Mouse (Mus musculus) lung, postnatal 14 days (tissue): ENCODE measurements at regions not wholly inside any gene's neighbourhood (a gene's known extent, or its start where the extent isn't known, plus 50 kb on each side); places are given as distances from the start of the nearest gene placed in this dataset.
A peak's percentile ranks its signal among the peaks of the same experiment; 100 is the strongest.

Source experiments
- DNase-seq: peaks from one replicate; pipeline ENCODE4 v3.0.0; 2021

DNA sequence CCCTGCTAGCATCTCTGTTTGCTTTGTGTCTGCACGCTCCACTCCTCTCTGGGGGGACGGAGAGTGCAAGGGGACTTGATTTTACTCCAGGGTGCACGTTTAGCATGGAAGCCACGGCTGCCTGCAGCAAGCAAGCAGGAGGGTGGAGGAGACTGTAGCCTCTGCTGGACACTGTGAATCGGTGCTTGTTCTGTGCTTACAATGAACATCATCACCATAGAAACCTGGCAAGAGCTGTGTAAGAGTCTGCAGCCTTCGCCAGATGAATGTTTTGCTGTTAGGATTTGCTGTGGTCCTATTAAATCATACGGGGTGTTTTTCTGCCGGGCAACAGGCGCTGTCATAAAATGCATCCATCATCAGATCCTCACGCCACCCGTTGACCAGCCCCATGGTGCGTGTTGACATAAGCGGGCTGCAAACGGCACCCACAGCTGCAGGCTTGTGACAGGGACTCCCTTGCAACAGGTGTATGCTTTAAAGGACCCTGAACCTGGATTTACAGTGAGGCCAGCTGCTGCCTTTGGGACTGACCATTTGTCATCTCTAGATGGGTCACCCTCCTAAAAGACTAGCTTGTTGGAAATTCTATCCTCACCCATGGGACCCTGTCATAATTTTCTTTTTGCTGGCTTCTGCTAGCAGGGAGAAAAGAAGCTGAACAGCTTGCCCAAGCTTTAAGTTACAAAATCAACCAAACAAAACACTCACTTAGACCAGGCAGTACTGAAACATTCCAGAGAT is 308.5 kb downstream of the Gadd45g start:
- peak; percentile 27 for DNase-seq

GRCm38 (mm10) chr13:52155588-52156086 is 309.2 kb downstream of the Gadd45g start:
- peak; percentile 31 for DNase-seq

DNA sequence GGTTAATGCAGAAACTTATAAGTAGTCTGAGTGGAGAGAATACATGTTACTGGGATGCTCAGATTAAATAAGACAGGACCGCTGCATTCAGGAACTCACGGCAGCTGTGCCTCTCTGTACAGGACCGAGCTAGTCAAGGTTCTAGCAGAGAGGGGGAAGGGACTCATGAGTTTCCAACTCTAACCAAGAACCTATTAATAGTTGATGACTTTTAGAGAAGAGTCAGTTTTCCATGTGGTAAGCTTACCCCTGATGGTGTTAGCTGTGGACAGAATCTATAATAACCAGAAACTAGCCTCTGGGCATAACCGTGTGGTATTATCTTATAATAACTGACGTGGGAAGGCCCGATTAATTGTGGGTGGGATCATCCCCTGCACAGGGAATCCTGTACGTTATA is 316.2 kb downstream of the Gadd45g start:
- DNase-seq = no peak

DNA sequence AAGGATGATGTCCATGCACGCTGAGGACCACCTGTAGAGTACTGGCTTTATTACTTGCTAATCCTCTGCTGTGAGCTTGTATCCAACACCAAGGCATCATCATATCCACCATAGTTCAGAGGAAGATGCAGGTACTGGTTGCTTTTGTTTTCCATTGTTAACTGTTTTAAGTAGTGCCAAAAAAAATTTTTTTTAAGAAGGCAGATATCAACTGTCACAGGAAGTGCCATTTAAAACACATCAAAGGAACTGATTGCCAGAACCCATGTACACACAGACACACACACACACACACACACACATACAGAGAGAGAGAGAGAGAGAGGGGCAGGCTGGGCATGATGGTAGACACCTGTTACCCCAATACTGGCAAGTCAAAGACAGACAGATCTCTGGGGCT is 319.1 kb downstream of the Gadd45g start:
- DNase-seq = no peak

- no peak for DNase-seq
Measured at GRCm38 (mm10) chr13:52167968-52168367, 321.5 kb downstream of the Gadd45g start.

DNA sequence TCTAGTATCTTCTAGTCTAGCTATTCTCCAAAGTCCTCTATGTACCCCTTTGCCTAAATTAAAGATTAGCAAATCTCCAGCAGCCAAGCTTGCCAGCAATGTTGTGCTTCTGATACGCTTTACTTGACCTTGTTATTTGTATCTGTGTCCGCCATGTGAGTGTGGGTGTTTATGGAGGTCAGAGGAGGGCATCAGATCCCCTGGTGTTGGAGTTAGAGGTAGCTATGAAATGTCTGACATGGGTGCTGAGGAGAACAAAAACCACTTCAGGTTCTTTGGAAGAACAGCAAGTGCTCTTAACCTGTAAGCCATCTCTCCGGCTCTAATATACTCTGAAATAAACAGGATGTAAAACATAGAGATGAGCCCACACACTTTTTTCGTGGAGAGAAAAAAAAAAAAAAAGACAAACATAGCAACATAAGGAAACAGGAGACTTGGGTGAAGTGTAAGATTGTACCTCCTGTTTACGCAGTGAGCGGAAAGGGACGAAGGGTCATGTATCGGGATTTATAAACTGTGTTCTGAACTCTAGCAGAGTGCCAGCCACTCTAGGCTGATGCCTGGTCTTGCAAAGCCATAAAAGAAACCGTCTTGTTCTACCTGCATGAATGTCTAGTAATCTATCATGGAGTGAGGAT is 326.3 kb downstream of the Gadd45g start:
- DNase-seq = no peak

- no peak for DNase-seq
Measured at GRCm38 (mm10) chr13:52175665-52176064, 329.2 kb downstream of the Gadd45g start.

DNA sequence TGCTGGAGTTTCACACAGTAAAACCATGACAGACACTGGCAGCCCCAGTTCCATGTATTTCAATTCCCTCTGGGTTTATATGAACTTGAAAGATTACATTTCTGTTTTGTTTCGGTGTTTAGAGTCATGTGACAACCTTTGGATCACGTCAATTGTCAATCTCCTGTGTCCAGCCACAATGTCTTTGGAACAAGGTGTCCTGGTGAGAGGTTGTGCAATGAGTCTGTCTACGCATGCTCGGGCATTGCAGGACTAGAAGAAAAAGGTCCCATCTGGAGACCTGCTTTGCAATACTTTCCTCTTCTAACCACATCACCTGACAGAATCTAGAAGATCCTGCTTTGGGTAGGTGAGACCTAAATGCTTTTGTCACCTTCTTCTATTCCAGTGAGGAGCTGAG is 333.5 kb downstream of the Gadd45g start:
- no peak for DNase-seq

DNA sequence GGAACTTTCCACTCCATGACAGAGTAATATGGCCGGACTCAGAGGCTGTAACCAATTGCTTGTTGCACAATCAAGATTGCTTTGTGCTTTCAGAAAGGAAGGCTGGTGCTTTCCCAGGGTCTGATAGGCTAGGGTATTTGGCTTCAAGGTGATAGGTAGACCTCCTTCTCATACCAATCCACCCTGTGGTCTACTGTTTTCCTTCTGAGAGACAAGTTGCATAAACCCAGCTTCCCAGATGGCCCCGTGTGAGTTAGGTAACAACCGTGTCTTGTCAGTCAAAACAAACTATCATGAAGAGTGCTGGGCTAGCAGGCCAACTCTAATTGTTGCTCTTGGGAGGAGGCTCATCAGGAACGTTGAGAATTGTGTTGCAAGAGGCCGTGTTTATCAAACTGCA is 337.2 kb downstream of the Gadd45g start:
- no peak for DNase-seq

- no peak for DNase-seq
Measured at GRCm38 (mm10) chr13:52185574-52185973, 339.1 kb downstream of the Gadd45g start.

DNA sequence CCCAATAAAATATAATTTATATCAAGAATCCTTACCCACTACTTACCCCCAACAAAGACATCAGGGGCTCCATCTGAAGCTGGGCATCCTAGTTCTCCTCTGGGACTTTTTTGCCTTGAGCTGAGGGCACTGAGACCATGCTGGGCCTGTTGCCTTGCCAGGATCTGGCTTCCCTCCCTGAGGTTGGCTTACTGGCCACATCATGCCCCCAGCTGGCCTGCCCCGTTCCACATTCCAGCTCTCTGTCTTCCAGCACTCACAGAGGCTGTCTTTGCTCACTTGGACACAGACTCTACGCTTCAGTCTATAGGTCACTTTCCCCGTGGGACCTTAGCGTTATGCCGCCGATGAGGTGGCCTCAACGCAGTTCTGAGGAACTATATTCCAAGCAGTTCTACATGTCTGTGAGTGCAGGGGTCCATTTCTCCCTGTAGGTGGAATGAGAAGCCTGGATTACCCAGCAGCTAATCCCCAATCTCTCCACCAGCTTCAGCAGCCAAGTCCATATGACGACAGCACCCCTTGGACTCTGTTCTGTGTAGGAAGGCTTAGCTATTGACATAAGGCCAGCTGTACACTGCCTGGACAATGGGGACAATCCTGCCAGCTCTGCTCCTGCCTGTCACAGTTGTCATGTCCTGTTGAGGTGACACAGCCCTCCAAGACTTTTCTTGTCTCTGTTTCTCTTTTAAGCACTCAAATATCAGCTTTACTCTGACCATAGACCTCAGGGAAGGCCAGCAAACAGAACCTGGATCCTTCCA is 341.5 kb downstream of the Gadd45g start:
- DNase-seq = no peak

DNA sequence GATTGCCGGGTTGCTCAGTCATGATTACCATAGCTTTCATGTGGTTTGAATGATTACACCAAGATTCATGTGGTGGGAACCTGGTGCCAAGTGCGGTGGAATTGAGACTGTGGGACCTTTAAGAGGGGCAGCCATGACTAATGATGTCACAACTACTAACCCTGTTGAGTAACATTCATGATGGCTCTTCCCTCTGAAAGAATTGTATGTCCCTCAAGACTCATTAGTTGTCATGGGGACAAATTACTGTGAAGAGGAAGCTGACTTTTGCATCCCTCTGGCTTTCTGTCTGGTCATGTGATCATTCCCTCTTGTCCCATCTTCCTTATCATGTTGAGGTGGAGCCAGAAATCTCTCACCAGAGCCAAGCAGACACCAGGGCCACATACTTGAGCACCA is 342.1 kb downstream of the Gadd45g start:
- no peak for DNase-seq

DNA sequence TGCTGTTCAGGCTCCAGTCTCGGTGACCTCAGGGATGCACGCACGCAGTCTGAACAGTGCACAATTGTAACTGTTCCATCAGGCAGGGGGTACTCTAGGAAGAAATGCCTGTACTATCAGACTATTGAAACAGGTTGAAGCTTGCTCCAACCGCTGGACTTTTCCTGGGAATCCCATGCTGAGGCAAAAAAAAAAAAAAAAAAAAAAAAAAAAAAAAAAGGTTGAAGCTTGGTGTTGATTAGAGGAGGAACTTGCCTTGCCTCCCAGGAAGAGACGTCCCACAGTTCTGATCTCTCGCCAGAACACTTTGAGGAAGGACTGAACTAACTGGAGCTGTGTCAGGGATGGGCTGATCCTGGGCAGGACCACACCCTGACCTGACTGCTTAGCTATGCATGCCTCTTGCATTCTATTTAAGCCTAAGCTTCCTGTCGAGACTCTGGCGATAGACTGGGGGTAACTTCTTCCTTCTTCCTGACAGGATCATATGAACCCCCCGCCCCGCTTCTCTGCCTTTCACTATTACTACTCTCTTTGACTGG is 341.6 kb downstream of the Diras2 start:
- no peak for DNase-seq

- no peak for DNase-seq
Measured at GRCm38 (mm10) chr13:52190256-52190655, 340.8 kb downstream of the Diras2 start.

DNA sequence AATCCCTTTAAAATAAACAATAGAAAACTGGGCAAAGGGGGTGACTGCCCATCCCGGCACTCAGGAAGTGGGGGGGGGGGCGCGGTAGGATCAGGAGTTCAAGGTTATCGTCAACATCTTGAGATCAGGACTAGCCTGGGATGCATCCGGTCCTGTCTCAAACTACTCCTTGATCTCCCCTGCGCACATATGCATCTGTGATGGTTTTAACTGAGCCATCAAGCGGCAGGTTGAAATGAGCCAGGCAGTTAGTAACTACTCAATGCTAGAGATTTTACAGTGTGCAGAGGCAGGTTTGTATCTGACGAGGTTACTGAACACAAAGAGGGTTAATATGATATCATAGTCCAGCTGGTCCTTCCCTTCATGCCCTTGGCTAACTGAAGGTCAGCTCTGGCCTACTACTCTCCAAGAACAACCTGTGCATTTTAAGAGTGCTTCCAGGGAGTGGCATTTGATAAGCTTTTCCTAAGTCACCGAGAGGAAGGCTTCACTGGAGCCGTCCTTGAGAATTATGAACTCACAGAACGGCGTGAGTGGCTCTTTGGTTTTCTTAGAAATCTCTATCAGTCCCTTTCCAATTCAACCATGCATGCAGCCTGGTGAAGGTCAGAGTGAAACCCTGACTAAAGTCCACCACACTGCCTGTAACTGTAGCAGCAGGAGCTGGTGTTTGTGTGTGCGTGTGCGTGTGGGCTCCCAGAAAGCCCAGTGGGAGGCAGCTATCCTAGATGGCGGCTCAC is 340.1 kb downstream of the Diras2 start:
- DNase-seq = no peak

DNA sequence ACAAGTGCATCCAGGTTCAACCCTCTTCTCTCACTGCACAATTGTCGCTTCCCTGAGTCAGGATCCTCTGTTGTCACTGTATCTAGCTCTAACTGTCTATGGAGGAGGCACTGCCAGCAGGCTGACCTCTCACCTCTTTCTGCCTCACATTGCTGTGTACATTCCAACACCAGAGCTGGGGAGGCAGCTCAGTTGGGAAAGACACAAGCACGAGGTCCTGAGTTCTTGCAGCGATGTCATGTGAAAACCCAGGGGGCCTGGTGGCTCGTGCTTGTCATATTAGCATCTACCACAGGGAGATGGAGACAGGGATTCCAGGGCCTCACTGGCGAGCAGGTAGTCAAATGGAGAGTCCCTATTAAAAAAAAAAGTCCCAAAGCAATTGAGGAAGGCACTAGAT is 334.2 kb downstream of the Diras2 start:
- DNase-seq = no peak

DNA sequence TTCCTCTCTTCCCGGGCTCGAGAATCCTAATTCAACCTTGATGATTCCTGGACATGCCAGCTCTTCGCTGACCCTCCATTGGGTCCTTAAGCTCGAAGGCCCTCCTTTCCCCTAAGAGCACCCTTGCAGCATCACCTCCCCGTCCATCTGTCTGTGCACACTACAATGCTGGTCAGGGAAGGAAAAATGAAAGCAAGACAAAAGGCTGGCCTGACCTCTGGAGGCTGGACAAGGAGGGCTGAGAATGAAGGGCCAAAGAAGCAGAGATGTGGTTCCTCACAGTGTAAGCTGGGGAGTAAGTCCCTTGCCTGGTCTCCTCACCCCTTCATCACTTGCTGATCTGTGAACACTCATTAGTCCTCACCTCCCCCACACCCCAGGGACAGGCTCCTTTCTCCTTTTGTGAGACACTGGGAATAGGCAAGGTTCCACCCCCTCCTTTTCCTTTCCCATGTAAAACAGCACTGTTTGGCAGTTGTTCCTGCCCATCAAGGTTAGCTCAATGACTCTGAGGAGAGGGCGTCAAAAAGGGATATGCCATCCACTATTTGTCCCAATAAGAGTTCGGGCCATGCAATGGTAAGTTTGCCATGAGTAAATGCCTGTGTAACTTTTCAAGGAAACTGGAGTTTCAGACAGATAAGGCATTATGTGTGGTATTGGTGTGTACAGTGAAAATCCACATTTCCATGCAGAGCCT is 332.3 kb downstream of the Diras2 start:
- no peak for DNase-seq

DNA sequence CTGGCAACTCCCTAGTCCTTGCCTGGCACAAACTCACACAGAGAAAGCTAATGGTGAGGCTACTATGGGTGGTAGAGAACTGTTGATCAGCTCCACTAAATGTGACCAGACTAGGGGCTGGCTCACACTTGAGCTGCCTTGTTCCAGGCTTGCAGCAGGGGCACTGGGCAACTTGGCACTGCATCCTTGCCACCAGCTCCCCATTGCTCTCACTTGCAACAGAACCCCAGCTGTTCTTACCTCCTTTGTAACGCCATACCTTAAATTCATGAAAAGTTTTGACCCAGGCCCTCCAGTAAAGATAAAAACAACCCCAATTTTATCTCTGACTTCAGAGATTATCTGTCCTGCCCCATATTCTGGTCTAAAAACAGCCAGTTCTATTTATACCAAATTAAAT is 328.7 kb downstream of the Diras2 start:
- no peak for DNase-seq

- no peak for DNase-seq
Measured at GRCm38 (mm10) chr13:52205951-52206350, 325.1 kb downstream of the Diras2 start.

DNA sequence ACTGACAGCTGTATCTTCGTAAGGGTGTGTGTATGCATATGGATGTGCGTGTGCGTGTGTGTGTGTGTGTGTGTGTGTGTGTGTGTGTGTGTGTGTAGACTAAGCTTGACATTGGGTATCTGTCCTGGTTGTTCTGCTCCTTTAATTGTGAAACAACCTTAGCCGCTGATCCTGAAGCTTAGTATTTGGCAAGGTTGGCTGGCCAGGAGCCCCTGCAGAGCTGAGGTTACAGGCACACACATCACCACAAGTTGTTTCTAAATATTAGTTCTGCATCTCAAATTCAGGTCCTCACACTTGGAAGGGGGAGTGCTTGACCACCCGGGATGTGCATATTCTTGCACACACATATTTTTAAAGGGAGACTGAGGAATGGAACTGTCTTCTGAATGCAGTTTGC is 314.7 kb downstream of the Diras2 start:
- DNase-seq = no peak

DNA sequence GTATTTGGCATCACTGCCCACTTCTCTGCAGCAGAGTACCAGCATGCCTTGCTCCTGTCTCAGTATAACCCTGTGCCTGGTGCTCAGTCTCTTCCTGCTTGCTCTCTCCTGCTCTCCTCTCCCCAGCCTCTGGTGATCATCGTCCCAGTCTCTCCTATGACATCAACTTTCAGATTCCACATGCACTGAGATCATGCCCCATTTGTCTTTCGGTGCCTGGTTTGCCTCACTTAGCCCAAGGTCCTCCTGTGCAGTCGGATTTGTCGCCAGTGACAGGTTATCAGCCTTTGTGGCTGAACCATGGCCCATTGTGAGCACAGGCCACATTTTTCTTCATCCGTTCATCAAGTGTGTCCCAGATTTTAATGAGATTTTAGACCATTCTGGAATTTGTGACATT is 314.0 kb downstream of the Diras2 start:
- DNase-seq = no peak

DNA sequence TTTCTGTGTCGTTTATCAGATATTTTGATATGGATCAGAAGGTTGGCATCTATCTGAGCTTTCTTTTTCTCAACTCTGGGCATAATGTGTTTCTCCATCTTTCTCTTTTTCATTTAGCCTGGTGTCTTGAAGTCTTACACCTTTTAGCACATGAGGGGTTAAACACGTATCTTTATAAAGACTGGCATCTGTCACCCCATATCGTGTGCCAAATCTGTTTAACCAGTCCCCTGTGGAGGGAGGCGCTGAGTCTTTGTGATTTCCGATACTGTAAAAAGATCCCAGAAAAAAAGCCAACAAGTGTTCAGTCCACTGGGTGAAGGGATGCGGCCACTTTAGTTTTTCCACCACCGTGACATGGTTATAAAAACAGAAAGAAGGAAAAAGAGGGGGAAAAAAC is 313.3 kb downstream of the Diras2 start:
- no peak for DNase-seq
